Mouse (Mus musculus): ENCODE measurements at regions not wholly inside any gene's neighbourhood (a gene's known extent, or its start where the extent isn't known, plus 50 kb on each side); places are given as distances from the start of the nearest gene placed in this dataset.
A peak's percentile ranks its signal among the peaks of the same experiment; 100 is the strongest.

- no peak overlapping the region for H3K9ac ChIP-seq (ENCODE audit: low read depth, low read length)
- 83% methylated on average over 5 of the region's 5 CpGs for WGBS
- H3K4me3 ChIP-seq (ENCODE audit: low read depth, low read length) = no peak overlapping the region
- H3K27ac ChIP-seq (ENCODE audit: low read depth, low read length) = no peak overlapping the region
- no peak for DNase-seq (ENCODE audit: low spot score)
- H3K4me1 ChIP-seq (replicated peaks; ENCODE audit: control insufficient read depth, insufficient read depth, low read length) = peaks cover 14% of the 10 kb centered on the region
- peaks cover 23% of the 10 kb centered on the region for H3K27me3 ChIP-seq (replicated peaks; ENCODE audit: control insufficient read depth, insufficient read depth, low read length)
- H3K4me2 ChIP-seq = no peak overlapping the region
- H3K36me3 ChIP-seq (ENCODE audit: control insufficient read depth, insufficient read depth, low read length) = no peaks in the 10 kb centered on the region
- H3K9me3 ChIP-seq (ENCODE audit: control insufficient read depth, low read length) = no peaks in the 10 kb centered on the region
- ATAC-seq (replicated peaks; ENCODE audit: low FRiP score) = no peak
These were observed 54.7 kb downstream of the Hes1 start for GRCm38 (mm10) chr16:30118876-30119275.

GRCm38 (mm10) chr16:30120330-30121265 is 56.4 kb downstream of the Hes1 start:
- WGBS = 16% methylated on average over 30 of the region's 30 CpGs
- no peak for ATAC-seq (replicated peaks; ENCODE audit: low FRiP score)
- Histone ChIP-seq H3K4me3 (ENCODE audit: low read depth, low read length) (no peak overlapping the region), H3K4me2 (peak overlapping the region; percentile 31), H3K9me3 (ENCODE audit: control insufficient read depth, low read length) (no peaks in the 10 kb centered on the region), H3K27me3 (replicated peaks; ENCODE audit: control insufficient read depth, insufficient read depth, low read length) (peaks cover 23% of the 10 kb centered on the region), H3K27ac (ENCODE audit: low read depth, low read length) (no peak overlapping the region), H3K4me1 (replicated peaks; ENCODE audit: control insufficient read depth, insufficient read depth, low read length) (peaks cover 6% of the 10 kb centered on the region; the same call in 1 of the 2 replicates), H3K36me3 (ENCODE audit: control insufficient read depth, insufficient read depth, low read length) (no peaks in the 10 kb centered on the region), H3K9ac (ENCODE audit: low read depth, low read length) (no peak overlapping the region)
- DNase-seq (ENCODE audit: low spot score) = no peak

GRCm38 (mm10) chr16:30121596-30121995 is 57.4 kb downstream of the Hes1 start:
- Histone ChIP-seq H3K9ac (ENCODE audit: low read depth, low read length) (no peak overlapping the region), H3K4me3 (ENCODE audit: low read depth, low read length) (no peak overlapping the region), H3K4me1 (replicated peaks; ENCODE audit: control insufficient read depth, insufficient read depth, low read length) (peaks cover 6% of the 10 kb centered on the region; the same call in 1 of the 2 replicates), H3K27ac (ENCODE audit: low read depth, low read length) (no peak overlapping the region), H3K27me3 (replicated peaks; ENCODE audit: control insufficient read depth, insufficient read depth, low read length) (peaks cover 23% of the 10 kb centered on the region), H3K4me2 (no peak overlapping the region), H3K9me3 (ENCODE audit: control insufficient read depth, low read length) (no peaks in the 10 kb centered on the region), H3K36me3 (ENCODE audit: control insufficient read depth, insufficient read depth, low read length) (no peaks in the 10 kb centered on the region)
- no peak for ATAC-seq (replicated peaks; ENCODE audit: low FRiP score)
- DNase-seq (ENCODE audit: low spot score) = no peak
- WGBS = 76% methylated on average over 6 of the region's 6 CpGs

- WGBS = 28% methylated on average over 29 of the region's 29 CpGs
- Histone ChIP-seq H3K36me3 (ENCODE audit: control insufficient read depth, insufficient read depth, low read length) (no peaks in the 10 kb centered on the region), H3K4me2 (no peak overlapping the region), H3K4me3 (ENCODE audit: low read depth, low read length) (no peak overlapping the region), H3K27ac (ENCODE audit: low read depth, low read length) (no peak overlapping the region), H3K27me3 (replicated peaks; ENCODE audit: control insufficient read depth, insufficient read depth, low read length) (peaks cover 23% of the 10 kb centered on the region), H3K4me1 (replicated peaks; ENCODE audit: control insufficient read depth, insufficient read depth, low read length) (peaks cover 6% of the 10 kb centered on the region; the same call in 1 of the 2 replicates), H3K9me3 (ENCODE audit: control insufficient read depth, low read length) (no peaks in the 10 kb centered on the region), H3K9ac (ENCODE audit: low read depth, low read length) (no peak overlapping the region)
- no peak for DNase-seq (ENCODE audit: low spot score)
- ATAC-seq (replicated peaks; ENCODE audit: low FRiP score) = no peak
These were observed 58.3 kb downstream of the Hes1 start for GRCm38 (mm10) chr16:30122211-30123070.

- no peak overlapping the region for H3K4me2 ChIP-seq
- no peak overlapping the region for H3K9ac ChIP-seq (ENCODE audit: low read depth, low read length)
- DNase-seq (ENCODE audit: low spot score) (no peak), ATAC-seq (replicated peaks; ENCODE audit: low FRiP score) (no peak)
- no peaks in the 10 kb centered on the region; the same call in 1 of the 2 replicates for H3K4me1 ChIP-seq (replicated peaks; ENCODE audit: control insufficient read depth, insufficient read depth, low read length)
- 88% methylated on average over 10 of the region's 10 CpGs for WGBS
- H3K27me3 ChIP-seq (replicated peaks; ENCODE audit: control insufficient read depth, insufficient read depth, low read length) = peaks cover 13% of the 10 kb centered on the region
- no peak overlapping the region for H3K27ac ChIP-seq (ENCODE audit: low read depth, low read length)
- no peaks in the 10 kb centered on the region for H3K9me3 ChIP-seq (ENCODE audit: control insufficient read depth, low read length)
- no peak overlapping the region for H3K4me3 ChIP-seq (ENCODE audit: low read depth, low read length)
- H3K36me3 ChIP-seq (ENCODE audit: control insufficient read depth, insufficient read depth, low read length) = no peaks in the 10 kb centered on the region
These were observed 62.8 kb downstream of the Hes1 start for GRCm38 (mm10) chr16:30127015-30127414.

GRCm38 (mm10) chr16:30128787-30129186 is 64.6 kb downstream of the Hes1 start:
- ATAC-seq (replicated peaks; ENCODE audit: low FRiP score) (no peak), DNase-seq (ENCODE audit: low spot score) (no peak)
- H3K4me1 ChIP-seq (replicated peaks; ENCODE audit: control insufficient read depth, insufficient read depth, low read length) = no peaks in the 10 kb centered on the region
- H3K9me3 ChIP-seq (ENCODE audit: control insufficient read depth, low read length) = no peaks in the 10 kb centered on the region
- H3K36me3 ChIP-seq (ENCODE audit: control insufficient read depth, insufficient read depth, low read length) = no peaks in the 10 kb centered on the region
- peaks cover under 1% of the 10 kb centered on the region; the same call in 1 of the 2 replicates for H3K27me3 ChIP-seq (replicated peaks; ENCODE audit: control insufficient read depth, insufficient read depth, low read length)
- no peak overlapping the region for H3K9ac ChIP-seq (ENCODE audit: low read depth, low read length)
- H3K4me3 ChIP-seq (ENCODE audit: low read depth, low read length) = no peak overlapping the region
- no peak overlapping the region for H3K27ac ChIP-seq (ENCODE audit: low read depth, low read length)
- no peak overlapping the region for H3K4me2 ChIP-seq
- WGBS = 41% methylated on average over 8 of the region's 8 CpGs

GRCm38 (mm10) chr16:30129218-30130112 is 65.3 kb downstream of the Hes1 start:
- Histone ChIP-seq H3K27me3 (replicated peaks; ENCODE audit: control insufficient read depth, insufficient read depth, low read length) (no peaks in the 10 kb centered on the region; the same call in 1 of the 2 replicates), H3K36me3 (ENCODE audit: control insufficient read depth, insufficient read depth, low read length) (no peaks in the 10 kb centered on the region), H3K4me1 (replicated peaks; ENCODE audit: control insufficient read depth, insufficient read depth, low read length) (no peaks in the 10 kb centered on the region; the same call in 1 of the 2 replicates), H3K4me3 (ENCODE audit: low read depth, low read length) (no peak overlapping the region), H3K9me3 (ENCODE audit: control insufficient read depth, low read length) (no peaks in the 10 kb centered on the region), H3K27ac (ENCODE audit: low read depth, low read length) (no peak overlapping the region), H3K4me2 (no peak overlapping the region), H3K9ac (ENCODE audit: low read depth, low read length) (no peak overlapping the region)
- ATAC-seq (replicated peaks; ENCODE audit: low FRiP score) (no peak), DNase-seq (ENCODE audit: low spot score) (no peak)
- WGBS = 61% methylated on average over 17 of the region's 17 CpGs

- Histone ChIP-seq H3K4me1 (replicated peaks; ENCODE audit: control insufficient read depth, insufficient read depth, low read length) (no peaks in the 10 kb centered on the region; the same call in 1 of the 2 replicates), H3K4me2 (no peak overlapping the region), H3K9ac (ENCODE audit: low read depth, low read length) (no peak overlapping the region), H3K27me3 (replicated peaks; ENCODE audit: control insufficient read depth, insufficient read depth, low read length) (no peaks in the 10 kb centered on the region; the same call in 1 of the 2 replicates), H3K27ac (ENCODE audit: low read depth, low read length) (no peak overlapping the region), H3K9me3 (ENCODE audit: control insufficient read depth, low read length) (no peaks in the 10 kb centered on the region), H3K4me3 (ENCODE audit: low read depth, low read length) (no peak overlapping the region), H3K36me3 (ENCODE audit: control insufficient read depth, insufficient read depth, low read length) (no peaks in the 10 kb centered on the region)
- no peak for DNase-seq (ENCODE audit: low spot score)
- no peak for ATAC-seq (replicated peaks; ENCODE audit: low FRiP score)
- WGBS = 78% methylated on average over 4 of the region's 4 CpGs
These were observed 65.9 kb downstream of the Hes1 start for GRCm38 (mm10) chr16:30130113-30130471.

Data from liver, embryonic 11.5 days (tissue).